Mouse (Mus musculus) spleen, adult 18-20 months (tissue): ENCODE data around the gene Tmem216.
"Not testable (repeated sequence)": the region's sequence is repeated elsewhere in the genome, so short reads cannot be mapped to it uniquely, and the experiment has no call there.

ENCODE experiments used
- DNase-seq, 2 experiments: peaks; one replicate each; pipeline ENCODE4 v3.0.0; 2022; ENCODE audit warnings: mixed read lengths in 2 of 2

Gene Tmem216

GRCm38 (mm10) chr19:10564278-10564677, 8.2 kb upstream of the Tmem216 start:
- no peak for DNase-seq

- no peak for DNase-seq
Measured at GRCm38 (mm10) chr19:10562351-10562750, 6.3 kb upstream of the Tmem216 start.

GRCm38 (mm10) chr19:10561558-10562314, 5.7 kb upstream of the Tmem216 start:
- no peak for DNase-seq

GRCm38 (mm10) chr19:10560108-10560507, 4.1 kb upstream of the Tmem216 start:
- no peak for DNase-seq

- DNase-seq: not testable (repeated sequence)
Measured at GRCm38 (mm10) chr19:10557837-10558375, 1.9 kb upstream of the Tmem216 start.

- no peak for DNase-seq
Measured at GRCm38 (mm10) chr19:10557430-10557829, 1.4 kb upstream of the Tmem216 start.

- no peak for DNase-seq
Measured at GRCm38 (mm10) chr19:10557001-10557400, 963 bp upstream of the Tmem216 start.

GRCm38 (mm10) chr19:10539454-10539853, 16.6 kb downstream of the Tmem216 start:
- no peak for DNase-seq

- DNase-seq: no peak
Measured at GRCm38 (mm10) chr19:10530082-10530481, 26.0 kb downstream of the Tmem216 start.

GRCm38 (mm10) chr19:10525910-10526309, 30.1 kb downstream of the Tmem216 start, which contains the start of gene Sdhaf2:
Gene Sdhaf2, minus strand, starts transcription at chr19:10526142.
- DNase-seq: no peak

- DNase-seq: peak; percentile 82 to 83
Measured at GRCm38 (mm10) chr19:10525106-10525901, 30.7 kb downstream of the Tmem216 start, which contains the start of gene Cpsf7. Gene Cpsf7, plus strand, starts transcription at chr19:10525266.

GRCm38 (mm10) chr19:10524784-10525105, 31.3 kb downstream of the Tmem216 start:
- DNase-seq: no peak

GRCm38 (mm10) chr19:10523483-10524080, 32.5 kb downstream of the Tmem216 start:
- DNase-seq: no peak

- no peak for DNase-seq
Measured at GRCm38 (mm10) chr19:10521926-10522325, 34.1 kb downstream of the Tmem216 start.

- DNase-seq: no peak
Measured at GRCm38 (mm10) chr19:10520355-10520754, 35.7 kb downstream of the Tmem216 start.

- DNase-seq: no peak
Measured at GRCm38 (mm10) chr19:10510759-10511330, 45.2 kb downstream of the Tmem216 start.

- DNase-seq: peak in 1 of 2 experiments; percentile 26
Measured at GRCm38 (mm10) chr19:10502571-10502970, 53.5 kb downstream of the Tmem216 start.

- no peak for DNase-seq
Measured at GRCm38 (mm10) chr19:10500581-10500980, 55.5 kb downstream of the Tmem216 start.

GRCm38 (mm10) chr19:10497512-10498160, 58.4 kb downstream of the Tmem216 start:
- no peak for DNase-seq

GRCm38 (mm10) chr19:10496976-10497375, 59.1 kb downstream of the Tmem216 start:
- DNase-seq: no peak

- DNase-seq: no peak
Measured at GRCm38 (mm10) chr19:10495670-10496069, 60.4 kb downstream of the Tmem216 start.

GRCm38 (mm10) chr19:10486264-10486738, 69.7 kb downstream of the Tmem216 start:
- DNase-seq: peak in 1 of 2 experiments; percentile 10
